Mouse (Mus musculus) central nervous system, embryonic 18 days (tissue): Measurements from ENCODE around the gene Mmp1b. TPM values are rescaled to one million over a fixed set of nuclear protein-coding genes. Genes with fewer than 3 reads are reported as not detected.

Experiments used
- polyA plus RNA-seq: library from polyadenylated mRNA; depleted of rRNA; stranded (reverse); fragments of >200 nt; gene quantifications from 2 replicates; pipeline ENCODE4 v1.2.3, GENCODE M21; 2012; rRNA removed

Mmp1b gene
- polyA plus RNA-seq, result not detected in 2 replicates

DNA sequence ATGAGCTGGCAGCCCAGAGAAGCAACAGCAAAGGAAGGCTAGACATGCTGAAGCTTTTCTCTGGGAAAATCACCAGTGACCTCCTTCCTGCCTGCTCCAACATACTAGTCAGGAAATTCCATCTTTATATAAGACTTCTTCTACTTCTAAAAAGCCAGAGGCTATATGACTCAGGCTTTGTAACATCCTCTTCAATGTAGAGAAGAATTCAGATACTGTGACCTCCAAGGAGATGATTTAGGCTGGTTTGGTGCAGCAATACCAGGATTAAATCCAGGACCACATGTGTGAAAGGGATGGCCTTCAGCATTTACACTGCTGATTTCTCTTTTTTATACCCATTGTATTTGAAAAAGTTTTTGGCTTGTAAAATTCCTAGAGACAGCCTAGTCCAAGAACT is at the start of gene Mmp1b:
Gene Mmp1b, minus strand, starts transcription at position 101 of the 400 bp plus-strand sequence.

DNA sequence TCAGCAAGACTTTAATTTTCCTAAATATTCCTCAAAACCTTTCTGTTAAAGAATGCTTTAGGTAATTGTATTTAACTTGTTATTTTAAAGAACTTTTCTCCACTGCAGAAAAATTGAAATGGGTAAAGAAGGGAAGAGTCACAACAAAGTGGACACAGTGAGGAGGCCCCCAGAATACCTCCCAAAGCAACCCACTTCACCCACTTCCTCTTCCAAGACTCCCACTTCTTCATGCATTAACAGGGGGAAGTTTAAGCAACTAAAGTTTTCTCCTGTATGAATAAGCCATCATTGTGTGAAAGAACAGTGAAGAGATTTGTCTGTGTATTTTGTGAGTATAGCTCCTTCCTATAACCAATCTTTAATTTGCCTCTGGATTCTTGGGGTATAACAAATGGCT is 43.7 kb downstream of the Mmp1b start, which contains the start of gene Mmp12:
Gene Mmp12, plus strand, starts transcription at position 275 of the 400 bp plus-strand sequence.

Other genes starting within 250 kb of the Mmp1b start
- gene Dync2h1, start 203.6 kb downstream of the Mmp1b start, polyA plus RNA-seq, result 6.3 and 7.2 TPM in 2 replicates
- gene Dcun1d5, start 203.5 kb downstream of the Mmp1b start, polyA plus RNA-seq, result 92.4 and 106 TPM in 2 replicates
- gene Mmp13, start 115.5 kb downstream of the Mmp1b start, polyA plus RNA-seq, result 0.13 and 6.9 TPM in 2 replicates
- not detected in 2 replicates for gene Mmp12, start 43.7 kb downstream of the Mmp1b start, polyA plus RNA-seq
- gene Mmp3, start 57.8 kb upstream of the Mmp1b start, polyA plus RNA-seq, result not detected in 2 replicates
- not detected in 2 replicates for gene Mmp10, start 114.3 kb upstream of the Mmp1b start, polyA plus RNA-seq
- gene Mmp8, start 170.4 kb upstream of the Mmp1b start, polyA plus RNA-seq, result 0.08 and 0.24 TPM in 2 replicates
- gene Mmp27, start 183.3 kb upstream of the Mmp1b start, polyA plus RNA-seq, result not detected in 2 replicates
- not detected in 2 replicates for gene Mmp20, start 240.2 kb upstream of the Mmp1b start, polyA plus RNA-seq